Mouse (Mus musculus) heart, postnatal 0 days (tissue): Measurements from ENCODE around the gene Erc1. TPM values are rescaled to one million over a fixed set of nuclear protein-coding genes. Genes with fewer than 3 reads are reported as not detected.
A peak's percentile ranks its signal among the peaks of the same experiment; 100 is the strongest.

Experiments used
- ATAC-seq: fragments of 200-750 bp; cut with Nextera tagmentation; 2 replicates; pipeline ENCODE4 v1.8.0; 2017; ENCODE audit warnings: low read depth, moderate number of reproducible peaks, moderate library complexity; ENCODE audit not compliant: insufficient read depth
- DNase-seq: peaks from one replicate; pipeline ENCODE4 v3.0.0-alpha.2; 2016; ENCODE audit warnings: low spot score
- H3K27ac ChIP-seq: fragments of 300-500 bp; sonication (generic); 2 replicates; pipeline ENCODE4 v1.5.1; 2014; ENCODE audit warnings: low read depth, mild to moderate bottlenecking
- H3K27me3 ChIP-seq: fragments of 300-500 bp; sonication (generic); 2 replicates; pipeline ENCODE4 v1.6.1; 2014; ENCODE audit warnings: low read length, mixed read lengths; ENCODE audit not compliant: control insufficient read depth, insufficient read depth
- H3K36me3 ChIP-seq: fragments of 300-500 bp; sonication (generic); replicated peaks from 2 replicates; pipeline ENCODE4 v1.6.1; 2014; ENCODE audit warnings: low read length, mixed read lengths; ENCODE audit not compliant: control insufficient read depth, insufficient read depth
- H3K4me1 ChIP-seq: fragments of 300-500 bp; sonication (generic); 2 replicates; pipeline ENCODE4 v1.6.1; 2014; ENCODE audit warnings: antibody characterized with exemption; ENCODE audit not compliant: control insufficient read depth, insufficient read depth
- H3K4me2 ChIP-seq: fragments of 300-500 bp; sonication (generic); 2 replicates; pipeline ENCODE4 v1.6.1; 2014; ENCODE audit warnings: low read depth, mild to moderate bottlenecking, low read length, moderate library complexity
- H3K4me3 ChIP-seq: fragments of 300-500 bp; sonication (generic); 2 replicates; pipeline ENCODE4 v1.5.1; 2014; ENCODE audit warnings: low read depth, low read length
- H3K9ac ChIP-seq: fragments of 300-500 bp; sonication (generic); replicated peaks from 2 replicates; pipeline ENCODE4 v1.6.1; 2014; ENCODE audit warnings: low read depth, low read length, mixed read lengths
- H3K9me3 ChIP-seq: fragments of 300-500 bp; sonication (generic); replicated peaks from 2 replicates; pipeline ENCODE4 v1.6.1; 2016; ENCODE audit warnings: low read length; ENCODE audit not compliant: control insufficient read depth
- CTCF ChIP-seq: IDR thresholded peaks from 2 replicates; pipeline ENCODE4 v1.5.1; 2016; ENCODE audit warnings: antibody characterized with exemption, control low read depth, low read depth
- EP300 ChIP-seq: IDR thresholded peaks from 2 replicates; pipeline ENCODE4 v1.6.1; 2016; ENCODE audit warnings: antibody characterized with exemption, low read depth
- WGBS: fragments of 180-500 bp; shearing (Covaris S2); extraction: QIAGEN DNeasy Blood & Tissue Kit; methylation state at CpG from one replicate; pipeline ENCODE4 v1.1.7; 2014; 5-methylcytosine and 5-hydroxymethylcytosine counted together
- polyA plus RNA-seq: library from polyadenylated mRNA; unstranded; fragments of >200 nt; fragmentation: Nextera tagmentation; extraction: Ambion mirVana; gene quantifications from 2 replicates; pipeline ENCODE4 v1.2.1, GENCODE M21; 2015
- total RNA-seq: library from RNA; depleted of rRNA; stranded (reverse); fragments of >200 nt; gene quantifications from 2 replicates; pipeline ENCODE4 v1.2.3, GENCODE M21; 2014; ENCODE audit warnings: low replicate concordance

Erc1 gene
- total and polyA plus RNA-seq, 2 experiments from 2014 or later: 11.9 to 30.7 TPM

DNA sequence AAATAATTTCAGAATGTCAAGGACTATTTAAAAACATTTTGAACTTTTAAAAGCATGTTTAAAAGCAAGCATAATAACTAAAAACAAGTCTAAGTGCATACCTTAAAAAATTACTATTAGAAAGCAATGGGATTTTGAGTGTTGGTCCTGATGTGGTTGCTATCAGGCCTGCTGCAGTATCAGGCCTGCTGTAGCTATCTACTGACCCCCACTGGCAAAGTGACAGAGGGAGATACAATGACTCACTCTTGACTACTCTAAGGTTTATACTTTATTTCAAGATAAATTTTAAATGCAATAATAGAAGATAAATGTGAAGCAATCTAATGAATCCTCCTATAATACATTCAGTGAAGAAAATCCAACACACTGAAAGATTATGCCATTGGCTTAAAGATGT is 138.4 kb downstream of the Erc1 start:
- Histone ChIP-seq H3K4me2 (no peak overlapping the region), H3K4me1 (peaks cover 17% of the 10 kb centered on the region; the same call in 1 of the 2 replicates), H3K9me3 (no peaks in the 10 kb centered on the region), H3K27ac (no peak overlapping the region), H3K4me3 (no peak overlapping the region), H3K27me3 (no peaks in the 10 kb centered on the region), H3K36me3 (peaks cover 24% of the 10 kb centered on the region), H3K9ac (no peak overlapping the region)
- DNase-seq (peak; percentile 16), ATAC-seq (no peak)
- peak; percentile 53 for TF ChIP-seq CTCF
- TF ChIP-seq EP300: no peak

DNA sequence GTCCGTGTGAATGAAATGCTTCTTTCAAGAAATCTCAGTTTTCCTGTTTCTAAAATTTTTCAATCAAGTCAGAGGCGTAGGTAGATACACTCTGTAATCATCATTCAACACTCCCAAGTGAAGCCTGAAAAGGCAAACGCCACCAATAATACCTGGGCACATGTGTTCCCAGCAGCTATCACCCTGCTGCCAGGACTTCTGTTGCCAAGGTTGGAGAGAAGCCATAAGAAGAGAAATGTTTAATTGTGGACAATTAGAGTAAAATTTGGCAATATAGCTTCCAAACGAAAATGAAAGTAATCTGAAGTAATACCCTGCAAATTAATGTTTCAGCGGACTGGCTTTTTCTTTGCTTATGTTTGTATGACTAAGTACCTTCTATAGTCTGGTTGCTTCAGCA is 140.1 kb downstream of the Erc1 start:
- 0 out of 2 replicates have a peak, but pooled peaks cover 6% of the 10 kb centered on the region for H3K4me1 ChIP-seq
- no peaks in the 10 kb centered on the region for H3K9me3 ChIP-seq
- WGBS: 81% methylated on average over 5 of the region's 5 CpGs
- peaks cover 28% of the 10 kb centered on the region for H3K36me3 ChIP-seq
- no peak overlapping the region for H3K27ac ChIP-seq
- H3K9ac ChIP-seq: no peak overlapping the region
- no peak for TF ChIP-seq EP300
- TF ChIP-seq CTCF: no peak
- H3K4me3 ChIP-seq: no peak overlapping the region
- DNase-seq (no peak), ATAC-seq (no peak)
- H3K27me3 ChIP-seq: no peaks in the 10 kb centered on the region
- no peak overlapping the region for H3K4me2 ChIP-seq

DNA sequence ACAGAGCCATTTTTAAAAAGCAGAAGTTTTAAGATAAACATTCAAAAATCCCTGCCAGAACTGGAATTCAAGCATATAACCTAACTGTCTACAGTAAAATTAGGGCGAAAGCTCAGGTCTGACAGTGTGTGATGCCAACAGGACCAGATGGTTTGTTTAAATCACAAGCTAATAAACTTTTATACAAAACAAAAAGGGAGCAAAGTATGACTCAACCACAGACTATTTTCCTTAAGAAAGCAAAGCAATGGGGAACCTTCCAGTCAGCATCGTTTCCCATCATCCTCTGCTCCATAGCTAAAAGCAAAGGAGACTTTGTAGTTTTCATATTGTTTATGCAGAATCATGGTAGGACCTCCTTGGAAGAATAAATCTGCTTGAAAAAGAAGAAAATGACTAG is 143.1 kb downstream of the Erc1 start:
- Histone ChIP-seq H3K36me3 (peaks cover 28% of the 10 kb centered on the region), H3K27ac (no peak overlapping the region), H3K4me2 (no peak overlapping the region), H3K9me3 (no peaks in the 10 kb centered on the region), H3K9ac (no peak overlapping the region), H3K4me1 (no peaks in the 10 kb centered on the region), H3K4me3 (no peak overlapping the region), H3K27me3 (no peaks in the 10 kb centered on the region)
- TF ChIP-seq CTCF (no peak), EP300 (no peak)
- ATAC-seq: no peak
- WGBS: 90% methylated on average over 2 of the region's 2 CpGs
- DNase-seq: no peak

DNA sequence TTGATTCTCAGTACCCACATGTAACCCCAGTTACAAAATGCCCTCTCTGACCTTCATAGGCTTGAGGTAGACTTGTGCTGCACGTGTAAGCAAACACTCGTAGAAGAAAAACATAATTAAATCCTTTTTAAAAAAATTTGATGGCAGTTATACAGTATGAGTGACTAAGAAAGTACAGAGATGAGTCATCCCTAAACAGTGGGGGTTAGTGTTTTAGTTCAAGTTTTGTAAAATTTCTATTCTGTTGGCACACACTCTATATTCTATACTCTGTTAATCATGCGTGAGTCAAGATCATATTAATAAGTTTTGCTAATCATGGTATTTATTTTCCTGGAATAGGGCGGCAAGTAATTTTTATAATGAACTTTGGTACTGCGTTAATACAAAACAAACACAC is 155.2 kb downstream of the Erc1 start:
- Histone ChIP-seq H3K9me3 (no peaks in the 10 kb centered on the region), H3K27me3 (no peaks in the 10 kb centered on the region), H3K9ac (no peak overlapping the region), H3K4me2 (no peak overlapping the region), H3K4me1 (no peaks in the 10 kb centered on the region), H3K27ac (no peak overlapping the region), H3K4me3 (no peak overlapping the region), H3K36me3 (peaks cover 16% of the 10 kb centered on the region; the same call in 1 of the 2 replicates)
- no peak for TF ChIP-seq CTCF
- no peak for TF ChIP-seq EP300
- DNase-seq: no peak
- ATAC-seq: no peak
- WGBS: 93% methylated on average over 5 of the region's 5 CpGs

DNA sequence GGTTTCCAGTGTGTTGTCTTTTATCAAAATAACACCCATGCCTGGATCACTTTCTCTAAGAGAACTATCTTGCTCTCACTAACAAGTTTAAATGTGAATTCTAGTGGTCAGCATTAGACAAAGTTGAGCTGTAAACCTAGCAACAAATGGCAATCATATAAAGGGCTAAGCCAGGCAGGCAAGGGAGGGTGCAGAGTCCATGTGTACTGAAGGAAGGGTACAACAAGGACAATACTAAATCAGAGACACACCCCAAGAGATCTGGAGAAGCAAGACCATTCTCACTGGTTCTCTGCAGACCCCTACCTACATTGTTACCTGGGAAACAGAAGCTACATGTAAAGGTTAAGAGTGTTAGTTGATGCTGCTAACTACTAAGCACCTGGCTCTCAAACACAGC is 161.5 kb downstream of the Erc1 start:
- H3K36me3 ChIP-seq: peaks cover 27% of the 10 kb centered on the region
- no peak overlapping the region for H3K27ac ChIP-seq
- ATAC-seq (no peak), DNase-seq (no peak)
- H3K9ac ChIP-seq: no peak overlapping the region
- no peaks in the 10 kb centered on the region for H3K27me3 ChIP-seq
- H3K4me1 ChIP-seq: no peaks in the 10 kb centered on the region
- H3K9me3 ChIP-seq: no peaks in the 10 kb centered on the region
- TF ChIP-seq CTCF (no peak), EP300 (no peak)
- no peak overlapping the region for H3K4me2 ChIP-seq
- H3K4me3 ChIP-seq: no peak overlapping the region

DNA sequence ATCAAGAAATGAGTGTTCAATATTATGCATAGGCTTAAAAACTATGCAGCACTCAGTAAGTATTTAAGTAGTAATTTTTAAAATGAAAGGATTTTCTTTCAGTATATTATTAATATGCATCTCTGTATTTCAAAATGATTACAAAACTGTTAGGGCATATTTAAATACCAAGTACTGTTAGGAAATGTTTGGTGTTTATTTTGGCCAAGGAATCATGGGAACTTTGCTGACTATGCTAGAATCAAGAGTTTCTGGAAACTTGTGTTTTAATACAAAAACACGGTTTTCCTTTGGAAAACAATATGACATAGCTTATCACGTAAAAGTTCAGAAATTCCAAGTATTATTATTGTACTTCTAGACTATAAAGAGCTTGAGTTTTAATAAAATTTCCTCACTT is 167.2 kb downstream of the Erc1 start:
- Histone ChIP-seq H3K4me3 (no peak overlapping the region), H3K4me1 (no peaks in the 10 kb centered on the region), H3K9me3 (no peaks in the 10 kb centered on the region), H3K36me3 (peaks cover 24% of the 10 kb centered on the region), H3K4me2 (no peak overlapping the region), H3K27ac (no peak overlapping the region), H3K9ac (no peak overlapping the region), H3K27me3 (no peaks in the 10 kb centered on the region)
- 61% methylated on average over 2 of the region's 2 CpGs for WGBS
- no peak for TF ChIP-seq CTCF
- TF ChIP-seq EP300: no peak
- ATAC-seq: no peak
- DNase-seq: no peak
